Mouse (Mus musculus): ENCODE measurements around the gene Lbhd1. TPM values are rescaled to one million over a fixed set of nuclear protein-coding genes. Genes with fewer than 3 reads are reported as not detected.
A peak's percentile ranks its signal among the peaks of the same experiment; 100 is the strongest.

Lbhd1 gene
- total RNA-seq, 2 experiments from 2014 or later: 2.1 to 5.6 TPM

- DNase-seq: no peak
Measured at GRCm38 (mm10) chr19:8914212-8914611, 30.7 kb downstream of the Lbhd1 start.

- DNase-seq: no peak
Measured at GRCm38 (mm10) chr19:8919000-8919399, 35.5 kb downstream of the Lbhd1 start.

- no peak for DNase-seq
Measured at GRCm38 (mm10) chr19:8919684-8920072, 36.1 kb downstream of the Lbhd1 start.

GRCm38 (mm10) chr19:8920073-8920736 lies 36.7 kb downstream of the Lbhd1 start, which contains the start of gene B3gat3:
B3gat3 (plus strand) TSS chr19:8920374.
- peak; percentile 97 for DNase-seq

GRCm38 (mm10) chr19:8920836-8921291 lies 37.3 kb downstream of the Lbhd1 start:
- DNase-seq: no peak

- DNase-seq: no peak
Measured at GRCm38 (mm10) chr19:8921741-8922140, 38.2 kb downstream of the Lbhd1 start.

- DNase-seq: no peak
Measured at GRCm38 (mm10) chr19:8926766-8927165, 43.2 kb downstream of the Lbhd1 start.

- DNase-seq: no peak
Measured at GRCm38 (mm10) chr19:8927891-8928525, 44.5 kb downstream of the Lbhd1 start.

GRCm38 (mm10) chr19:8928689-8929223 lies 45.2 kb downstream of the Lbhd1 start:
- DNase-seq: no peak

- DNase-seq: peak; percentile 91
Measured at GRCm38 (mm10) chr19:8929224-8930088, 45.9 kb downstream of the Lbhd1 start, which contains the start of the genes Rom1 and Eml3. Rom1 (minus strand) TSS chr19:8929356. Eml3 (plus strand) TSS chr19:8929552.

- DNase-seq: no peak
Measured at GRCm38 (mm10) chr19:8930117-8930516, 46.6 kb downstream of the Lbhd1 start.

GRCm38 (mm10) chr19:8930771-8931170 lies 47.2 kb downstream of the Lbhd1 start:
- no peak for DNase-seq

- DNase-seq: no peak
Measured at GRCm38 (mm10) chr19:8936736-8937135, 53.2 kb downstream of the Lbhd1 start.

GRCm38 (mm10) chr19:8940526-8941133 lies 57.1 kb downstream of the Lbhd1 start:
- DNase-seq: no peak

- DNase-seq: no peak
Measured at GRCm38 (mm10) chr19:8941136-8941514, 57.6 kb downstream of the Lbhd1 start.

GRCm38 (mm10) chr19:8941515-8942217 lies 58.1 kb downstream of the Lbhd1 start, which contains the start of gene Mta2:
Mta2 (plus strand) TSS chr19:8941875.
- DNase-seq: peak; percentile 97

Small RNAs within 50 kb of the gene (microRNA-seq; reads per million reads assigned to microRNA genes)
- 0 to 0.20 reads per million in 2 experiments for gene Mir5136

Other genes starting within 250 kb of the Lbhd1 start
- gene Chrm1, start 219.9 kb upstream of the Lbhd1 start, total RNA-seq (2021): not detected
- gene Slc3a2, start 160.4 kb upstream of the Lbhd1 start, total RNA-seq (2021): 10 to 100 TPM; 62.4 to 66.3 TPM
- gene Wdr74, start 147.9 kb upstream of the Lbhd1 start, total RNA-seq (2021): 10 to 100 TPM; 30.3 to 31.1 TPM
- gene 1700092M07Rik, start 143.0 kb upstream of the Lbhd1 start, total RNA-seq (2021): not detected
- gene Stx5a, start 142.3 kb upstream of the Lbhd1 start, total RNA-seq (2021): 10 to 100 TPM; 43.4 to 48.5 TPM
- gene Nxf1, start 126.7 kb upstream of the Lbhd1 start, total RNA-seq (2021): 10 to 100 TPM; 82.1 to 86.1 TPM
- 100 to 1,000 TPM; 121 to 133 TPM for gene Tmem223, start 112.7 kb upstream of the Lbhd1 start, total RNA-seq (2021)
- 10 to 100 TPM; 16.6 to 17.1 TPM for gene Tmem179b, start 109.3 kb upstream of the Lbhd1 start, total RNA-seq (2021)
- 10 to 100 TPM; 12.1 to 12.5 TPM for gene Taf6l, start 97.3 kb upstream of the Lbhd1 start, total RNA-seq (2021)
- gene Polr2g, start 85.2 kb upstream of the Lbhd1 start, total RNA-seq (2021): 10 to 100 TPM; 71.2 to 80.6 TPM
- gene Zbtb3, start 81.2 kb upstream of the Lbhd1 start, total RNA-seq (2021): 1 to 10 TPM; 2.4 to 2.5 TPM
- 10 to 100 TPM; 20.9 to 22.8 TPM for gene Ttc9c, start 64.4 kb upstream of the Lbhd1 start, total RNA-seq (2021)
- gene Hnrnpul2, start 63.7 kb upstream of the Lbhd1 start, total RNA-seq (2021): 10 to 100 TPM; 53.5 to 56.0 TPM
- not detected for gene AC129217.1, start 54.0 kb upstream of the Lbhd1 start, total RNA-seq (2021)
- 10 to 100 TPM; 26.2 to 27.5 TPM for gene Bscl2, start 46.3 kb upstream of the Lbhd1 start, total RNA-seq (2021)
- under 1 TPM in 1 of 2 experiments, not detected in 1; 0.16 TPM for gene Gng3, start 44.5 kb upstream of the Lbhd1 start, total RNA-seq (2021)
- 1 to 10 TPM; 2.4 to 2.5 TPM for gene Lrrn4cl, start 33.0 kb upstream of the Lbhd1 start, total RNA-seq (2021)
- 100 to 1,000 TPM; 112 to 125 TPM for gene Ubxn1, start 12.2 kb upstream of the Lbhd1 start, total RNA-seq (2021)
- 10 to 100 TPM; 39.4 to 41.2 TPM for gene Uqcc3, start 2.8 kb upstream of the Lbhd1 start, total RNA-seq (2021)
- gene Gm49403, start 198 bp downstream of the Lbhd1 start, total RNA-seq (2021): not detected
- gene 1810009A15Rik, start 5.1 kb downstream of the Lbhd1 start, total RNA-seq (2021): 10 to 100 TPM; 23.7 to 24.9 TPM
- gene Gm49416, start 5.2 kb downstream of the Lbhd1 start, total RNA-seq (2021): 1 to 10 TPM; 2.3 to 3.6 TPM
- 10 to 100 TPM; 16.3 to 17.1 TPM for gene Ints5, start 9.3 kb downstream of the Lbhd1 start, total RNA-seq (2021)
- 10 to 100 TPM; 80.9 to 83.7 TPM for gene Ganab, start 14.3 kb downstream of the Lbhd1 start, total RNA-seq (2021)
- 10 to 100 TPM; 36.0 to 38.0 TPM for gene B3gat3, start 36.6 kb downstream of the Lbhd1 start, total RNA-seq (2021)
- 1 to 10 TPM; 3.1 to 3.2 TPM for gene Rom1, start 45.6 kb downstream of the Lbhd1 start, total RNA-seq (2021)
- gene Eml3, start 45.8 kb downstream of the Lbhd1 start, total RNA-seq (2021): 10 to 100 TPM; 15.4 to 16.6 TPM
- gene Mta2, start 58.1 kb downstream of the Lbhd1 start, total RNA-seq (2021): 10 to 100 TPM; 62.5 to 63.8 TPM
- 1 to 10 TPM; 8.3 to 9.6 TPM for gene Tut1, start 70.1 kb downstream of the Lbhd1 start, total RNA-seq (2021)
- 100 to 1,000 TPM; 357 to 371 TPM for gene Eef1g, start 83.3 kb downstream of the Lbhd1 start, total RNA-seq (2021)
- gene Ahnak, start 105.6 kb downstream of the Lbhd1 start, total RNA-seq (2021): 100 to 1,000 TPM; 303 to 328 TPM
- gene Scgb1a1, start 204.2 kb downstream of the Lbhd1 start, total RNA-seq (2021): not detected

Data from heart, postnatal 4 days (tissue).